ENCODE assay signal across 8 mouse cellular contexts in the genomic region with DNA sequence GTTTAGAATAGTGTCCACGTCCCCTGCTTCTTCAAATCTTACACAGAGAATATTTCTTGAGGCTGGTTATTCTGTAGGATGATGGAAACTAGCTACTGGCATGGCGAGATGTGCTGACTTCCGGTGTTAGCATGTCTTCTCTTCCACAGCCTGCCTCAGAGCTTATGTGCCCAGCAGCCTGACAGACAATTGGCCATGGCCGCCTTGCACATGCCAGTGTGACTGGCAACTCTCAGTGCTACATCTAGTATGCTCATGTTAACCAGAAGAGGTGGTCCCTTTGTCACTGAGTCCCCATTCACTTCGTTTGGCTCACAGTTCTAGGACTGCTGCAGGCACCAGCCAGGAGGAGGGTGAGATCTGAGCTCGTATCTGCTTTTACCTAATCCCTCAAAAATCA.
"Had no signal": no experiment of that assay in that cellular context is flagged by ENCODE, and none has a peak within 500 bp of the region (broad histone marks: within the 10 kb centered on the region; RNA-seq: fewer than 3 reads in every experiment).

No protein-coding gene starts in this region.

- H3K4me1 ChIP-seq: midbrain, embryonic 15.5 days; neural tube, embryonic 12.5 days had no signal

- H3K4me3 ChIP-seq: limb, embryonic 13.5 days; midbrain, embryonic 15.5 days; neural tube, embryonic 12.5 days had no signal

- H3K9ac ChIP-seq: limb, embryonic 13.5 days; liver, embryonic 14.5 days; midbrain, embryonic 15.5 days; neural tube, embryonic 12.5 days had no signal

- H3K4me2 ChIP-seq: limb, embryonic 13.5 days; midbrain, embryonic 15.5 days; neural tube, embryonic 12.5 days had no signal

- H3K36me3 ChIP-seq: limb, embryonic 13.5 days; midbrain, embryonic 15.5 days; neural tube, embryonic 12.5 days had no signal

- H3K27ac ChIP-seq: kidney, postnatal 0 days; liver, embryonic 14.5 days; midbrain, embryonic 15.5 days; neural tube, embryonic 12.5 days had no signal

- DNase-seq: kidney, adult 9 months; kidney, postnatal 36 days; lung, adult 18-20 months had no signal

- H3K9me3 ChIP-seq: limb, embryonic 13.5 days; midbrain, embryonic 15.5 days; neural tube, embryonic 12.5 days had no signal

- ATAC-seq: midbrain, embryonic 15.5 days had no signal

- H3K27me3 ChIP-seq: midbrain, embryonic 15.5 days; neural tube, embryonic 12.5 days had no signal
